Mouse (Mus musculus) brain, embryonic 14.5 days (tissue): ENCODE data around the gene Arl4d.

Experiments used
- CTCF ChIP-seq: fragments of 200-500 bp; IDR thresholded peaks from 2 replicates; pipeline ENCODE4 v1.5.1; 2012; ENCODE audit warnings: inconsistent platforms, mild to moderate bottlenecking, moderate library complexity, borderline replicate concordance; ENCODE audit not compliant: insufficient read depth, insufficient read length; ENCODE audit errors: extremely low read depth
- POLR2A ChIP-seq: fragments of 200-500 bp; IDR thresholded peaks from 2 replicates; pipeline ENCODE4 v1.6.1; 2012; ENCODE audit warnings: mild to moderate bottlenecking, inconsistent platforms, borderline replicate concordance; ENCODE audit not compliant: poor library complexity, insufficient read depth, insufficient read length, severe bottlenecking; ENCODE audit errors: extremely low read depth

GRCm38 (mm10) chr11:101635660-101636059 lies 29.7 kb upstream of the Arl4d start:
- TF ChIP-seq CTCF, result no peak
- TF ChIP-seq POLR2A, result no peak
